Mouse (Mus musculus) testis, postnatal 14 days (tissue): ENCODE results near the gene Btk.

Experiments used
- DNase-seq: peaks from one replicate; pipeline ENCODE4 v3.0.0; 2021; ENCODE audit warnings: low spot score

The Btk gene

GRCm38 (mm10) chrX:134582888-134583669, at the start of gene Btk:
Gene Btk (minus strand): TSS chrX:134583570.
- no peak for DNase-seq

GRCm38 (mm10) chrX:134632710-134633109, 49.3 kb upstream of the Btk start:
- no peak for DNase-seq

- DNase-seq: no peak
Measured at GRCm38 (mm10) chrX:134628200-134628599, 44.8 kb upstream of the Btk start.

GRCm38 (mm10) chrX:134623350-134623749, 40.0 kb upstream of the Btk start:
- DNase-seq: no peak

DNA sequence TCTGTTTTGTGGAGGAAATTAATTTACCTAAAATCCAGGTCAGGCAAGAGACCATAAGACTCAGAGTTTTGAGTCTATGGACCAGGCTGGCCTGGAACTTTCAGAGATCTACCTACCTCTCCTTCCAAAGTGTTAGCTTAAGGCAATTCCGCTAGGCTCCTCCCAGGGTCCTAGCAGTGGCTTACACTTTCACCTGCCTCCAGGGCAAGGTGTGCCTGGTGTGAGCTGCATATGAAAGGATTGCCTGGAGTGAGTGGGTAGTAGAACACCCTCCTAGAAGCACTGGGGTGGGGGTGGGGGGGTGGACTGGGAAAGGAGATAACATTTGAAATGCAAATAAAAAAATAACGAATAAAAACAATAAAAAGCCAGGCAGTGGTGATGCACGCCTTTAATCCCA, 38.3 kb upstream of the Btk start:
- no peak for DNase-seq

- DNase-seq: no peak
Measured at GRCm38 (mm10) chrX:134620254-134620865, 37.0 kb upstream of the Btk start.

DNA sequence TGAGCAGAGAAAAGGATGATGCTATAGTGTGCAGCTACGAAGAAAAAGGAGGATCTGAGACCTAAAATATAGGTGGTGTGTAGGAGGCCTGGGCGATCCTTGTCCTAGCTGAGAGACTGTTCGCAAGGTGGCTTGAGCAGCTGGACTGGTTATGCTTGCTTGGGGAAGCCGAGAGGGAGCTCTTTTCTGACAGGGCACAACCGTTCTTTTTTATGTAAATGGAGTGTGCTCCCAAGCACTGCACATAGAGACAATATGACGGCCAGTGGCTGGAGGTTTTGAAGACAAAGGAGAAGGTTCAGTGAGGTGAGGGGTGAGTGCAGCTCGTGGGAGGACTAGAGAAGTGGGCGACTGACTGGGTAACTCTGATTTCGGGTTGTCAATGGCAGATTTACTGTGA, 36.3 kb upstream of the Btk start:
- DNase-seq: no peak

DNA sequence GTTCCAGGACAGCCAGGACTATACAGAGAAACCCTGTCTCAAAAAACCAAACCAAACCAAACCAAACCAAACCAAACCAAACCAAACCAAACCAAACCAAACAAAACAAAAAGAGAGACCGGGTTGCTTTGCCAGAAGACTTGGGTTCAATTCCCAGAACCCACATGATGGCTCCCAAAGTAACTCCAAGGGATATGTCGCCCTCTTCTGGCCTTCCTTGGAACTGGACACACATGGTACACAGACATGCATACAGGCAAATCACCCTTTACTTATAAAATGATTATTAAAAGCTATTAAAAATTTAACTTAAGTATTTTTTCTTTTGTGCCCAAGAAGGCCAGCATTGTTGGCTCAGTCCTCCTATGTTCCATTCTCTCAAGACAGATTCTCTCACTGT, 30.9 kb upstream of the Btk start:
- no peak for DNase-seq

DNA sequence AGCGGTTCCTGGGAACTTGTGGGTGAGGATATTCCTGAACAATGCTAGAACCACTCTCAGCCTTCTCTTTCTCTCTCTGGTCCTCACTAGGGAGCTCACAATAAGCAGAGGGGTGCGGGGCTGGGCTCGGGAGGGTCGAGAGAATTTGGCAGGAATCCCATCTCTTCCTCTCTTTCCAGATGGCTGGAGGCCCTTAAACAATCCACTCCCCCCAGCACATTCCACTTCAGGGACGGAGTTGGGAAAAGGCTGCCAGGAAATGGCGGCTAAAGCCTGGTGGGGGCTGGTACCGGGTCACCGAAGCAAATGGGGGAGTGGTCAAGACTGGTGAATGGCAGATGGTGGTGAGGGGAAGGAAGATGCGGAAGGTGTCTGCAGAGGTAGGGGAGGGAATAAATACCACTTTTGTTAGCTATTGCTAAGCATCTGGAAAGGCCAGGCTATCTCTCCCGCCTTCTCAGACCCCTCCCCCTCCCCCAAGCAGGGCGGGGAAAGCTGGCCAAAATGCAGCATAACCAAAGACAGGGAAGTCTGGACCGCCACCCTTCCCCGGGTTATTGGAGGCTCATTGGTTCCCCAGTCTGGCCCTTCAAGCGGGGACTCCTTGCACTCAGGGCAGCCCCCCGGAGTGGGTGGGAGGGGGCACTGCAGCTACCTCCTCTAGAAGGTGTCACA, 29.1 kb upstream of the Btk start:
- peak; percentile 34 for DNase-seq

- no peak for DNase-seq
Measured at GRCm38 (mm10) chrX:134610984-134611383, 27.6 kb upstream of the Btk start.

- no peak for DNase-seq
Measured at GRCm38 (mm10) chrX:134609472-134609871, 26.1 kb upstream of the Btk start.

DNA sequence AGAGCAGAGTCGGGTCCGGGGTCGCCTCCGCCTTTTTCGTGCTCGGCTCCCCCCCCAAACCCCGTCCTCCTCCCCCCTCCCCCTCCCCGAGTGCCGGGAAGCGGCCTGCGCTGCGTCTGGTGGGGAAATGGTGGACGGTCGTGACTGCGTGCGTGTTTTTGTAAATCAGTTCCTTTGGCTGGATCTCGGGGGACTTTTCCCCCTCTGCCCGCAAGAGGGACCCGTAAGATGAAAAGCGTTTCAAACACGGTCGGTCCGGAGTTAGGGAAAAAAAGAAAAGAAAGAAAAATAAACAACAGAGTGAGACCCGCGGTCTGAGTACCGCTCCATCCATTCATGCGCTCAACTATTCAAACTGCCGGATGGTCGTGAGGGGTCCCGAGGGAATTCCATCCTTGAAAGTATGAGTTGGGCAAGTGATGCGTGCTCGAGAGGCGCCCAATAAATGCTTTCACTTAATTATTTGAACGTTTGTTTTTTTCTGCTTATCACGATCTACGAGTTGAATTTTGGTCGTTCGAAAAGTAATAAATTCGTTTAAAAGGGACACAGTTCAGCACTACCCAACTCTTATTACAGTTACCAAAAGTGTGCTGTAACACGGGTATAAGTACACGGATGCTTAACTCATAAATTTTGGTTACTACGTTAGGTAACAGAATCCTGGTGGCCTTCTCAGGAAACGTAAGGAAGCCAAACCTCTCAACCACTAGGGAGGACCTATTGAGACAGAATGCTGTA, 18.2 kb upstream of the Btk start:
- no peak for DNase-seq

DNA sequence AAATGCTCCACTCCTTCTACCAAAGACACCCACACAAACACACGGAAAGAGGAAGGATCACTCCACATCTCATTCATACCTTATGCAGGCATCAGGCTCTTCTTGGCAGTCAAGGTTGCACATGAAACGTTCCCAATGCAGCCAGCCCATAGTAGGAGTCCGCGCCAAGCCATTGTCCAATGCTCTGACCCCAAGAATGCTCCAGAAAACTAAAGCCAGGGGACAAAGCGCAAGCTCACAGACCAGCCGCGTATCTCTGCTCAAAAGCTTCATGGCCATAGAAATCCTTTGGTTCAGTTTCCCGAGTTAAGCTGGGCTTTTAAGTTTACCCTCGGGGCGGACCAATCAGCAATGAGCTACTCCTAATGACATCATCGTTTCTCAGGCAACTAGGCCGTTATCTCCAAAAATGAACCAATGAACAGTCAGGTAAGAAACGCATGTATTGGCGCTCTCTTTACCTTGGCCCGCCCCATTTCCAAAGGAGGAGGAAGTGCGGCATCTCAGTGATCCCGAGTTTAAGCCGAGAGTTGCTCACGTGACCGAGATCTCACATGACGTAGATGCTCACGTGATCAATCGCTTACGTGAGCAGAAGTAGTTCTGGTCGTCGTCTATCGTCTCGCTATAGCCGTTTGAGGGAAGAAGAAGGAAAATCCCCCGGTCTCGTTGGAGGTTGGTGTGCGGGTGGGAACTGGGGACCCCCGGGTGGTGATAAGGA, 17.4 kb upstream of the Btk start, which contains the start of the genes Gla and Hnrnph2:
Gene Gla (minus strand): TSS at position 467 of the 721 bp plus-strand sequence.
Gene Hnrnph2 (plus strand): TSS at position 521 of the 721 bp plus-strand sequence.
- DNase-seq: peak; percentile 92

- DNase-seq: no peak
Measured at GRCm38 (mm10) chrX:134599922-134600565, 16.7 kb upstream of the Btk start.

GRCm38 (mm10) chrX:134589836-134590235, 6.5 kb upstream of the Btk start:
- no peak for DNase-seq

DNA sequence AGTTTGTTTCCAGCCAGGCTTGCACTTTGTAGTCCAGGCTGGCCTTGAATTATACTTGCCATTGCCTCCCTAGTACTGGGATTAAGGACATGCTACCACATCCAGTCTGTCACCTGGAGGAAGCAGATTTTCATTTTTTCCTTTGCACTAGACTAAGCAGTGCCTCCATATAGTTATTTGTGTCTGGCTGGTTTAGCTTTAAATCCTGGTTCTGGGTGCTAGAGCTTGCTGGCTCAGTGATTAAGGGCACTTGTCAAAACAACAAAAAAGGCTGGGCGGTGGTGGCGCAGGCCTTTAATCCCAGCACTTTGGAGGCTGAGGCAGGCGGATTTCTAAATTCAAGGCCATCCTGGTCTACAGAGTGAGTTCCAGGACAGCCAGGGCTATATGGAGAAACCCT, 5.6 kb upstream of the Btk start:
- no peak for DNase-seq

DNA sequence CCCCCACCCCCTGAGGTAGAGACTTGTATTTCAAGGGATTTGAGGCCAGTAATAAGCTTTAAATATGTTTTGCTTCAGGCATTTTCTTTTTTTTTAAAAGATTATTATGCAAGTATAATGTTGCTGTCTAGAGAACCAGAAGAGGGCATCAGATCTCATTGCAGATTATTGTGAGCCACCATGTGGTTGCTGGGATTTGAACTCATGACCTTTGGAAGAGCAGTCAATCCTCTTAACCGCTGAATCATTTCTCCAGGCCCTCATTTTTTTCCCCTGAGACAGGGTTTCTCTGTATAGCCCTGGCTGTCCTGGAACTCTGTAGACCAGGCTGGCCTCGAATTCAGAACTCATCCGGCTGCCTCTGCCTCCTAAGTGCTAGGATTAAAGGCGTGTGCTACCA, 4.9 kb upstream of the Btk start:
- DNase-seq: no peak

- DNase-seq: no peak
Measured at GRCm38 (mm10) chrX:134586447-134586846, 3.1 kb upstream of the Btk start.

DNA sequence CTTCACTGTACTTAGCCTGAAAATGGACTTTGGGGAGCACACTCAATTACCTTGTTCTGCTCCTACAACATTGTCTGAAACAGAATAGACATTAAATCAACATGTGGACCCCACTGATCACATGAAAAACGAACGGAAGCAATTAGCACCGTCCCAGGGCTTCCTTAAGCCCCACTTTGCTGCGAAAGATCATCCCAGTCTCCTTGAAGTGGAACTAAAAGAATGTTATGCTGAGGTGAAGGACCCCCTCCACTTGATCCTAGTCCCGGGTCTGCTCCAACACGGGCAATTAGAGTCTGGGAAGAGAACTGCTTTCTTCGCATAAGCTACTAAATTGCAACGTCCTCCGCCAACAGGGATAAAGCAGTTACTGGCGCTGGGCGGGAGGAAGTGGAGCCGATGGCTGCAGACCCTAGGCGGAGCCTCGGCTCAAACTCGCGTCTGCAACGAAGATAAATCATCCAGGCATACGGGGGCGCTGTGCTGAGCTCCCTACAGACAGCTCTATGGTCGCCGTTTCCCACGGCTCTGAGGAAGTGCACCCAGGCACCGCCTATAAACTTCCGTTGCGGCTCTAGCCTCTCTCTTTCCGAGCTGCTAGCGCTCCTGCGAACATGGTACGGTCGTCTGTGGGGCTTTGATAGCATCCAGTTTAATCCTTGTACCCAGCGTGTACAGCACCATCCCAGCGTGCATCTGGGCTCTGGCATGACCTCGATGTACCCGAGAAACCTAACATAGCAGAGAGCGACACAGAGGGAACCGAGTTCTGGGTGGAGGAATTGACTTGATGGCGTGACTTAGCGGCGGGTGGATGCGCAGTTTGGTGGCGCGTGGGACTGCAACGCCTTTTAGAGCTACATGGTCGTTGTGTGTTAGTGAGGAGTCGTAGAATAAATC, 2.0 kb upstream of the Btk start, which contains the start of gene Rpl36a:
Gene Rpl36a (plus strand): TSS at position 552 of the 900 bp plus-strand sequence.
- DNase-seq: peak; percentile 89

DNA sequence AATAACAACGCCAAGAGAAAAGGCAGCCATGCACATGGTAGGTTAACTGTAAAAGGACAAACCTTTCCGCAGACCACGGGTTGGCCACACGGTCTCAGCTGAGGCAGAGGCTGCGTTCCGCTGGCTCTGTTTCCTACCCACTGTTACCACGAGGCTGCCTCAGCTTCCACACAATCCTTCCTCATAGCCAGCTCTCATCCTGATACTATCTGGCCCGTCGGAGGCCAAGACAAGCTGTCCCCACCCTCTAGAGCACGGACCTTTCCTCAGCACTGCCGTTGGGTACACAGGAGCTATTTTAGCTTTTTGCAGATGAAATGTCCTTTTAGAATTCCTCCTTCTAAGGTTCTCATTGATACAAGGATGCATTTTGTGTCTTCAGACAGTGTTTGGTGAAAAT, 1.1 kb downstream of the Btk start:
- DNase-seq: no peak
